Mouse (Mus musculus): ENCODE measurements at regions not wholly inside any gene's neighbourhood (a gene's known extent, or its start where the extent isn't known, plus 50 kb on each side); places are given as distances from the start of the nearest gene placed in this dataset.

DNA sequence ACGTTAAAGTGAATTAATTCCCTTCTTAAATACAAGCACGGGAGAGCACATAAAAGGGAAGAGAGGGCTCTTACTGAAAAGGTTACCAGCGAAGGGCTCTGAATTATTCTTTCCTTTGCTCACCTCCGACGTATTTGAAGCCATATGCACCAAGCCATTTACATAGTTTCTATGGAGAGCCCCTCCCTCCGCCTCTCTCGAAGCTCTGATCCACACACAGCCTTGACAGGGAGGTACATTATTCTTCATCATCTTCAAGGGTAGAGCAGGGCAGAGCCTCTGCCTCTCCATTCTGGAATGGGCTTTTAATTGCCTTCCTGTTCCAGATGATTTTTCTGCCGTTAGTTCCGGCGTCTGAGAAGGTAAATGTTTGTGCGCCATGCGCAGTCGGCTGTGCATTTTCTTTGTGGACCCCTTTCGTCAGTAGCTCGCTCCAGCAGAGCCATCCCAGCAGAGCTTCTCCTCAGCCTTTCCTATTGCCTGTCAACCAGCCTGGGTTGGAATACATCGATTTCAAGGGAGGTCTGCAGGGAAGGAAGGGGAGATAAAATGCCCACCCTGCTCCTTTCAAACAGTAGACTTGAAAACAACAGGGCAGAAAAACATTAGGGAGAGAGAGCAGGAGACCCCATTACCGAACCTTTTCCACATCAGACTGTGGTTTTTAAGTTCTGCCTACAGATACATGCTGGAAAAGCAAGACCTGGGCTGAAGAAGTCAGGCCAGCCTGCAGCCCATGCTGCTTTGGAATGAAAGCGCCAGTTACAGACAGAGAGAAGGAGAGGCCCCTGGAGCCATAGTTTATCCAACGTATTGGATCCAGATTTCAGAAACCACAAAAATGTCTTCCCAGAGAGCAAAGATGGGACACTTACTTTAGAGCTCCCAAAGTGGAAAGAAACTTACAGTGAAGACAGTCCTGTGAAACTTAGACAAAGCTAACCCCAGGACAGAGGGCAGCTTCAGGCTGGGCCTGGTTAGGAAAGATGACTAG, 124.1 kb downstream of the Edn3 start:
- in situ Hi-C loops (cut with MboI, MseI): loop anchor here (25.0 kb wide), 1 partner anchor 1272 kb away; no protein-coding TSS in a partner anchor

- in situ Hi-C loops (cut with MboI, MseI): loop anchor here (25.0 kb wide), 1 partner anchor 1280 kb away; no protein-coding TSS in a partner anchor
Measured at GRCm38 (mm10) chr2:174892658-174893057, 117.4 kb upstream of the Gm14444 start.

GRCm38 (mm10) chr2:174897424-174897823, 112.6 kb upstream of the Gm14444 start:
- in situ Hi-C loops (cut with MboI, MseI): loop anchor here (25.0 kb wide), 1 partner anchor 1285 kb away; no protein-coding TSS in a partner anchor

- in situ Hi-C loops (cut with MboI, MseI): loop anchor here (25.0 kb wide), 1 partner anchor 1288 kb away; no protein-coding TSS in a partner anchor
Measured at GRCm38 (mm10) chr2:174899940-174900670, 109.9 kb upstream of the Gm14444 start.

GRCm38 (mm10) chr2:174900671-174900991, 109.4 kb upstream of the Gm14444 start:
- in situ Hi-C loops (cut with MboI, MseI): no loop called here

- in situ Hi-C loops (cut with MboI, MseI): no loop called here
Measured at GRCm38 (mm10) chr2:174901801-174902200, 108.2 kb upstream of the Gm14444 start.

GRCm38 (mm10) chr2:174903627-174904026, 106.4 kb upstream of the Gm14444 start:
- in situ Hi-C loops (cut with MboI, MseI): no loop called here

- in situ Hi-C loops (cut with MboI, MseI): no loop called here
Measured at GRCm38 (mm10) chr2:174905865-174906639, 104.0 kb upstream of the Gm14444 start.

DNA sequence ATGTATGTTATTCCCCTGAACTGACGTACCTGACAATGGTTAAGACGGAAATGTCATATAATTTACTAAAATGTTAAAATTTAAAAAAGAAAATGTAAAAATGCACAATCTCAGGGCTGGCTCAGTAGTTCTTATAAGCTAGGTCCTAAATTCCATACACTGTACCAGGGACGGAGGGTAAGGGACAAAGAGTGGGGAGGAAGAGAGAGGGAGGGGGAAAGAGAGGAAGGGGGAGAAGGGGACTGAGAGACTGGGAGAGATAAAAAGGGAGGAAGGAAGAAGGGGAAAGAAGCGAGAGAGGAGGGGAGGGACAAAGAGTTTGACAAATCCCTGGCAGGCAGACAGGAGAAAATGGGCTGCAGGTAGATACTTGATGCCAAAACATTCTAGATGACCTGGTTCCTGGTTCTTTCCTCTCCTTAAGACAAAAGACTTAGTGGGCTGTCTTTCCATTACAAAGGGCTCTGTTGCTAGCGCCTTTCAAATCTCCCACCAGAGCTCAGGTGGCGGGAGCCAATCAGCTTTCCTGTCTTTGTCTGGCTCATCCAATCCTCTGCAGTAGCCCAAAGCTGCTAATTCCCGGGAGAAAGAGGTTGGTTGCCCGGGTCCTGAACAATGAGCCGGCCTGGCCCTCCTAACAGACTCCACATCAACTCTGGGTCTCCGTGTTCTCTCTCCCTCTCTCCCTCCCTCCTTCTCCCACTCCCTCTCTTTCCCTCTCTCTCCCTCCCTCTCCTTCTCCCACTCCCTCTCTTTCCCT, 92.7 kb upstream of the Gm14444 start:
- in situ Hi-C loops (cut with MboI, MseI): no loop called here

- in situ Hi-C loops (cut with MboI, MseI): no loop called here
Measured at GRCm38 (mm10) chr2:174917975-174918374, 92.1 kb upstream of the Gm14444 start.

GRCm38 (mm10) chr2:174922208-174922607, 87.8 kb upstream of the Gm14444 start:
- in situ Hi-C loops (cut with MboI, MseI): no loop called here

GRCm38 (mm10) chr2:174929718-174930117, 80.3 kb upstream of the Gm14444 start:
- in situ Hi-C loops (cut with MboI, MseI): loop anchor here (25.0 kb wide), 1 partner anchor 283 kb away; the partner anchor contains the start of gene Gm14391

DNA sequence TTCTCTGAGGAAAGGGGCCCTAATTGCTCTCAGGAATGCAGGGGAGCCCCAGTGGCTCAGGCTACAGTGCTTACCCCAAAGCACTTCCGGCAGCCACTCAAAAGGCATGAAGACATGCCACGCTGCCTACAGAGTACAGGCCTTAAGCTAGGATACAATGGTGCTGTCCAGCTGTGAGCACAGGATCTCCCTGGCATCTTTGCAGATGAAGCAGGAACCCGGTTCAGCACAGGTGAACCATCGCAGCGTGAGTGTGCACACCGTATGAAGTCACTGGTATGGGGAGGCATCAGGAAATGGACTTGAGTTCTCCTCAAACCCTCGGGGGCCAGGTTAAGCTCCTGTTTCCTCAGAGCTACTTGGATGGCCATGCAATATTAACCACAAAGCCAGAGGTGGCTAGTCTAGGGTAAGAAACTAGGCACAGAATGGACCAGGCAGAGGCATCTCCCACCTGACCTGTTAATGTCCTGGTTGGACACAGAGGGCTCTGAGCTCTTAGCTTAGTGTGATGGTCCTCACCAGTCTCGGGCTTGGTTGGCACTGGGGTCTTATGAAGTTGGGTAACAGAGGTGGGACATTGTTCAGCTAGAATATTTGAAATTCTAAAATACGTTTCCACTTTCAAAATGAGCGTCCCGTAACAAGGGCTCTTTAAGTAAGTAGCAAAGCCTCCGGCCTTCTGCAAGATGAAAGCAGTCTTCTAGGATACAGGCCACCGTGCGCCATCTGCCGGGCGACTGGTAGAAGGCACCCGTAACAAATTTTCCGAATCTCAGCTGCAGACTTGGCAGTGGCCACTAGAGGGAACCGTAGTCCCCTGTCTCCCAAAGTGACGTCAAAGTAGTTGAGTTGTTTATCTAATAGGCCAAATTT, 77.7 kb upstream of the Gm14444 start:
- in situ Hi-C loops (cut with MboI, MseI): loop anchor here (25.0 kb wide), 1 partner anchor 280 kb away; the partner anchor contains the start of gene Gm14391

GRCm38 (mm10) chr2:174933013-174933353, 77.1 kb upstream of the Gm14444 start:
- in situ Hi-C loops (cut with MboI, MseI): loop anchor here (25.0 kb wide), 1 partner anchor 279 kb away; the partner anchor contains the start of gene Gm14391

- in situ Hi-C loops (cut with MboI, MseI): loop anchor here (25.0 kb wide), 1 partner anchor 276 kb away; the partner anchor contains the start of gene Gm14391
Measured at GRCm38 (mm10) chr2:174936665-174937064, 73.4 kb upstream of the Gm14444 start.

DNA sequence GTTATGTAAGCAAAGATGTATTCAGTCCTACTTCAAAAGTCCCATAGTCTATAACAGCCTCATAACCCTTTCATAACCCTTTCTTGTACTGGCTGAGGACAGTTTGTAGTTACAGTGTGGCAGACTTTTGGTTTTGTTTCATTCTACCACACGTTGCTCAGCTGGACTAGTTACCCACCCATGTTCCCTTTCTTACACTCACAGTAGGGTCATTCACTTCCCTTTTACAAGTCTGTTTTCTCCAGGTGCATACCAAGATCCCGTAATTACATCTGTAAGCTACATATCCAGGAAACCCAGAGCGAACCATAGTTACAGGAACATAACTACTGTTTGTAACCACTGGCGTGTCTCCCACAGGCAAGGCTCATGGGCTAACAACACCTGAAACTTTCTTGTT, 72.1 kb upstream of the Gm14444 start:
- in situ Hi-C loops (cut with MboI, MseI): loop anchor here (25.0 kb wide), 1 partner anchor 274 kb away; the partner anchor contains the start of gene Gm14391

- in situ Hi-C loops (cut with MboI, MseI): loop anchor here (25.0 kb wide), 1 partner anchor 270 kb away; the partner anchor contains the start of gene Gm14391
Measured at GRCm38 (mm10) chr2:174942221-174942620, 67.8 kb upstream of the Gm14444 start.

DNA sequence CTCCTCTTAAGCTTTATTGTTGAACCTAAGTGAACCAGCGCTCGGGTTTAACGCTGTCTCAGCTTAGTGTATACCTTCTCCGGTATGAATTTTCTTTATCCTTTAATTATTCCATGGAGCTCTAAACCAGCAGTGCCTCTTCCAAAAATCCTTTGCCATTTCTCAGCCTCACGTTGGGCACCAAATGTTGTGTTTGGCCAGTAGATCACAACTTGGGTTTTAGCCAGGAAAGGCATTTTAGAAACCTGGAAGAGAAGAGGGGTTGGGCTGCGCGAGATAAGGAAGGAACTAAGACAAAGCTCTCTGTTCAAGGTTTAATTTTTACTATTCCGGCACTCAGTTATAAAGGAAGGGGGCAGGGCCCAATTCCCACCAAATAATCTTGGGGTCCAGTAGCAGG, 61.9 kb upstream of the Gm14444 start:
- in situ Hi-C loops (cut with MboI, MseI): loop anchor here (25.0 kb wide), 1 partner anchor 264 kb away; the partner anchor contains the start of gene Gm14391

Measured in T-helper 1 cell (primary cell).